Mouse (Mus musculus) kidney, embryonic 15.5 days (tissue): ENCODE measurements around the gene Gca. TPM values are rescaled to one million over a fixed set of nuclear protein-coding genes. Genes with fewer than 3 reads are reported as not detected.

Experiments
- ATAC-seq: fragments of 200-750 bp; cut with Nextera tagmentation; replicated peaks from 2 replicates; pipeline ENCODE4 v1.8.0; 2017; ENCODE audit warnings: moderate TSS enrichment; ENCODE audit not compliant: low FRiP score
- H3K27ac ChIP-seq: fragments of 300-500 bp; sonication (generic); 2 replicates; pipeline ENCODE4 v1.5.1; 2015; ENCODE audit warnings: mild to moderate bottlenecking, inconsistent platforms
- H3K27me3 ChIP-seq: fragments of 300-500 bp; sonication (generic); 2 replicates; pipeline ENCODE4 v1.6.1; 2015; ENCODE audit warnings: inconsistent platforms
- H3K36me3 ChIP-seq: fragments of 300-500 bp; sonication (generic); 2 replicates; pipeline ENCODE4 v1.6.1; 2015; ENCODE audit warnings: inconsistent platforms
- H3K4me1 ChIP-seq: fragments of 300-500 bp; sonication (generic); 2 replicates; pipeline ENCODE4 v1.6.1; 2015; ENCODE audit warnings: inconsistent platforms
- H3K4me2 ChIP-seq: fragments of 300-500 bp; sonication (generic); 2 replicates; pipeline ENCODE4 v1.6.1; 2015; ENCODE audit warnings: moderate library complexity, mild to moderate bottlenecking, inconsistent platforms
- H3K4me3 ChIP-seq: fragments of 300-500 bp; sonication (generic); replicated peaks from 2 replicates; pipeline ENCODE4 v1.5.1; 2015; ENCODE audit warnings: mild to moderate bottlenecking, inconsistent platforms
- H3K9ac ChIP-seq: fragments of 300-500 bp; sonication (generic); 2 replicates; pipeline ENCODE4 v1.6.1; 2015; ENCODE audit warnings: mild to moderate bottlenecking, inconsistent platforms
- H3K9me3 ChIP-seq: fragments of 300-500 bp; sonication (generic); replicated peaks from 2 replicates; pipeline ENCODE4 v1.6.1; 2016; ENCODE audit warnings: inconsistent platforms
- WGBS: fragments of 180-500 bp; shearing (Covaris S2); methylation state at CpG from one replicate; pipeline ENCODE4 v1.1.7; 2015; ENCODE audit warnings: mixed read lengths; 5-methylcytosine and 5-hydroxymethylcytosine counted together
- polyA plus RNA-seq: library from polyadenylated mRNA; unstranded; fragments of >200 nt; fragmentation: Nextera tagmentation; extraction: Ambion mirVana; gene quantifications from 2 replicates; pipeline ENCODE4 v1.2.1, GENCODE M21; 2015

The Gca gene
- polyA plus RNA-seq, 1 experiment from 2014 or later = 15.2 TPM

DNA sequence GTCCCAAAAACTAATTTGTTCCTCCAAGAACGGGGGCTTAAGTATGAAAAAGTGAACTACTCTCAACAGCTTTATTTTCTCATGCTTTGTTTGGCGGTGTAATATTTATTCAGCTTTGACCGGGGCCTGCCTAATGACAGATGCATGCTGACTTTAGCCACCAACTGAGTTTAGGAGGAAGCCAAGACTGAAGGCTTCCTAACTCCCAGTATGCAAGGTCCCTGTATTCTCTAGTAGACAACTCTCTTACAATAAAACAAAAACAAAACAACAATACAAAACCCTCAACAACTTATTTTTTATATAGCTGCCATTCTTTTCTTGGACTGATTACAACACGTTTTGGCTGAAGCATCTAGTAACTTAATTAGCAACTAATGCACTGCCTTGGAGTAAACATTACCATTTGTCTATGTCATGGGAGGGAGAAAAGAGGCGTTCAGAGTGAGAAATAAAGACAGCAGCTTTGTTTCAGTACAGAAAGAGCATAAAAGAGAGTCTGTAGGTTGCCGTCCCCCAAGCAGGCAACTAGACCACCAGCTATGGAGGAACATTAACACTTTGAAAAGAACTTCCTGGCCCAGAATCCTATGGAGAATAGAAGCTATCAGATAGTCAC is 17.3 kb upstream of the Gca start:
- no peak overlapping the region for H3K9ac ChIP-seq
- no peaks in the 10 kb centered on the region for H3K27me3 ChIP-seq
- 20% methylated on average over 6 of the region's 6 CpGs for WGBS
- H3K36me3 ChIP-seq = no peaks in the 10 kb centered on the region
- peak overlapping the region; percentile 67 for H3K4me2 ChIP-seq
- peak; percentile 57; the same call in 1 of the 2 replicates for ATAC-seq
- H3K4me1 ChIP-seq = peaks cover 13% of the 10 kb centered on the region
- H3K4me3 ChIP-seq = peak overlapping the region; percentile 59
- no peaks in the 10 kb centered on the region for H3K9me3 ChIP-seq
- H3K27ac ChIP-seq = peak overlapping the region; percentile 81; the same call in 1 of the 2 replicates

DNA sequence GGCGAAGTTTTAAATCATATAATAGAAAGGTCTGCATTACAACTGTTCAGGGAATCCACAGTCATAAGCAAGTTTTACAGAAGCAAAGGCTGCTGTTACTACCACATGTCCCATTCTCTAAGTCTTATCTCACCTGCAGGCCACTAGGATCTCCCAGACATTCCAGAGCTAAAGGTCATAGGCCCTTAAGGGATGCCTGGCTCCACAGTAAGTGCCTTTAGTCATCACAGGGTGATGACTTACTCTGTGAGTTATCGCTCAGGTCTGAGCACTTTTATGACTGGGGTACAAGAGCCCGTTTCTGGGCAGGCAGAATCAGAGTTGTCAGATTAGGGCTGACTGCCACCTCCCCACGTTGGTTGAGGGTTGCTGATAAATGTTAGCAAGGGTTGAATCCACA is 12.2 kb upstream of the Gca start:
- H3K27me3 ChIP-seq = no peaks in the 10 kb centered on the region
- H3K4me3 ChIP-seq = no peak overlapping the region
- no peaks in the 10 kb centered on the region for H3K9me3 ChIP-seq
- no peak overlapping the region for H3K27ac ChIP-seq
- ATAC-seq = no peak
- H3K4me2 ChIP-seq = no peak overlapping the region
- no peaks in the 10 kb centered on the region for H3K4me1 ChIP-seq
- 70% methylated on average over 4 of the region's 4 CpGs for WGBS
- no peak overlapping the region for H3K9ac ChIP-seq
- no peaks in the 10 kb centered on the region for H3K36me3 ChIP-seq

- Histone ChIP-seq H3K4me2 (no peak overlapping the region), H3K4me3 (no peak overlapping the region), H3K9ac (no peak overlapping the region), H3K4me1 (no peaks in the 10 kb centered on the region), H3K27ac (no peak overlapping the region), H3K27me3 (no peaks in the 10 kb centered on the region), H3K9me3 (no peaks in the 10 kb centered on the region), H3K36me3 (no peaks in the 10 kb centered on the region)
- no peak for ATAC-seq
- 80% methylated on average over 4 of the region's 4 CpGs for WGBS
These were observed 11.6 kb upstream of the Gca start for GRCm38 (mm10) chr2:62652466-62652865.

GRCm38 (mm10) chr2:62654519-62655338 is 9.4 kb upstream of the Gca start:
- no peak overlapping the region for H3K27ac ChIP-seq
- WGBS = 51% methylated on average over 7 of the region's 7 CpGs
- no peaks in the 10 kb centered on the region for H3K36me3 ChIP-seq
- H3K4me3 ChIP-seq = no peak overlapping the region
- H3K4me2 ChIP-seq = no peak overlapping the region
- ATAC-seq = peak; percentile 33; the same call in 1 of the 2 replicates
- no peaks in the 10 kb centered on the region for H3K4me1 ChIP-seq
- no peak overlapping the region for H3K9ac ChIP-seq
- no peaks in the 10 kb centered on the region for H3K9me3 ChIP-seq
- no peaks in the 10 kb centered on the region for H3K27me3 ChIP-seq

DNA sequence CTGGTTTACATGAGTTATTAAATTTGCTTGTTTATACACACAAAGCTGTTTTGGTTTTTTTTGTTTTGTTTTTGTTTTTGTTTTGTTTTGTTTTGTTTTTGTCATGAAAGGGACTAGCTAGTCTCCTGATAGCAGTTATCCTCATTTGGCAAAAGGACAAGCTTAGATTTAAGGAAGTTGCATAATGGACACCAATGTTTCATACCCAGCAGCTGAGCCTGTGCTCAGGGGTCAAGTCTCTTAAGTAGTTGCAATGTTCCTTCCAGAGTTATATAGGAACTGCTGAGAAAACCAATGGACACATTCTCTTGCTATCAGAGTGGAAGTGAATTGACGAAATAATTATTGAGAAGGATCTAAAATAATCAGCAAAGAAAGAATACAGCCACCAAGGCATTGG is 8.0 kb upstream of the Gca start:
- Histone ChIP-seq H3K4me3 (no peak overlapping the region), H3K4me2 (no peak overlapping the region), H3K36me3 (no peaks in the 10 kb centered on the region), H3K9me3 (no peaks in the 10 kb centered on the region), H3K9ac (no peak overlapping the region), H3K27me3 (no peaks in the 10 kb centered on the region), H3K27ac (no peak overlapping the region), H3K4me1 (no peaks in the 10 kb centered on the region)
- no peak for ATAC-seq
- WGBS = 79% methylated on average over 1 of the region's 1 CpGs

GRCm38 (mm10) chr2:62660565-62660964 is 3.5 kb upstream of the Gca start:
- H3K9me3 ChIP-seq = no peaks in the 10 kb centered on the region
- WGBS = 46% methylated on average over 6 of the region's 6 CpGs
- no peak for ATAC-seq
- no peak overlapping the region for H3K27ac ChIP-seq
- no peak overlapping the region for H3K4me3 ChIP-seq
- H3K36me3 ChIP-seq = no peaks in the 10 kb centered on the region
- no peak overlapping the region for H3K9ac ChIP-seq
- H3K4me1 ChIP-seq = no peaks in the 10 kb centered on the region
- no peak overlapping the region for H3K4me2 ChIP-seq
- no peaks in the 10 kb centered on the region for H3K27me3 ChIP-seq

- no peak for ATAC-seq
- 92% methylated on average over 3 of the region's 3 CpGs for WGBS
- no peak overlapping the region for H3K4me2 ChIP-seq
- H3K27me3 ChIP-seq = no peaks in the 10 kb centered on the region
- H3K4me1 ChIP-seq = no peaks in the 10 kb centered on the region
- H3K9ac ChIP-seq = no peak overlapping the region
- H3K27ac ChIP-seq = no peak overlapping the region
- no peak overlapping the region for H3K4me3 ChIP-seq
- no peaks in the 10 kb centered on the region for H3K36me3 ChIP-seq
- H3K9me3 ChIP-seq = no peaks in the 10 kb centered on the region
These were observed 1.5 kb upstream of the Gca start for GRCm38 (mm10) chr2:62662560-62662959.

- 69% methylated on average over 7 of the region's 7 CpGs for WGBS
- Histone ChIP-seq H3K27me3 (no peaks in the 10 kb centered on the region), H3K9me3 (no peaks in the 10 kb centered on the region), H3K4me3 (peak overlapping the region; percentile 56), H3K4me2 (peak overlapping the region; percentile 78), H3K9ac (no peak overlapping the region), H3K36me3 (no peaks in the 10 kb centered on the region), H3K4me1 (no peaks in the 10 kb centered on the region), H3K27ac (no peak overlapping the region)
- ATAC-seq = no peak
These were observed 754 bp downstream of the Gca start for GRCm38 (mm10) chr2:62664839-62665238.

DNA sequence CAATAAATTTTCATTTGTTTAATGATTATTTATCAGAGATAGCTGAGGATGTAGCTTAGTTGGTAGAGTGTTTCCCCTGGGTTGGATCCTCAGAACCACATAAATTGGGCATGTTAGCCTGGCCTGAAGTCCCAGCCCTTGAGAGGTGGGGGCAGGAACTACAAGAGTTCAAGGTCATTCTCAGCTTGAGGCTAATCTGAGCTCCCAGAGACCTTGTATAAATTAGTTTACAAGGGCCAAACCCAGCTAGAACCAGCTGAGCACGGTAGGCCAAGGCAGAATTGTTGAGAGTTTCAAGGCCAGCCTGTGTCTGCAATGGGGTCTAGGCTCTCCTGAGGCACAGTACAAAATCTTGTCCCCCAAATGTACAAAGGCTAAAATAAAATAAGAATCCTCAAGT is 1.5 kb downstream of the Gca start:
- WGBS = 48% methylated on average over 1 of the region's 1 CpGs
- Histone ChIP-seq H3K9ac (no peak overlapping the region), H3K4me1 (no peaks in the 10 kb centered on the region), H3K4me3 (no peak overlapping the region), H3K36me3 (no peaks in the 10 kb centered on the region), H3K9me3 (no peaks in the 10 kb centered on the region), H3K27me3 (no peaks in the 10 kb centered on the region), H3K4me2 (no peak overlapping the region), H3K27ac (no peak overlapping the region)
- ATAC-seq = no peak

- Histone ChIP-seq H3K4me3 (no peak overlapping the region), H3K9ac (no peak overlapping the region), H3K9me3 (no peaks in the 10 kb centered on the region), H3K27ac (peak overlapping the region; percentile 29; the same call in 1 of the 2 replicates), H3K4me2 (no peak overlapping the region), H3K27me3 (no peaks in the 10 kb centered on the region), H3K4me1 (no peaks in the 10 kb centered on the region), H3K36me3 (no peaks in the 10 kb centered on the region)
- ATAC-seq = peak; percentile 87
- WGBS = 25% methylated on average over 3 of the region's 3 CpGs
These were observed 5.8 kb downstream of the Gca start for GRCm38 (mm10) chr2:62669848-62670247.

- Histone ChIP-seq H3K9ac (no peak overlapping the region), H3K36me3 (no peaks in the 10 kb centered on the region), H3K27ac (peak overlapping the region; percentile 29; the same call in 1 of the 2 replicates), H3K9me3 (no peaks in the 10 kb centered on the region), H3K4me1 (no peaks in the 10 kb centered on the region), H3K27me3 (no peaks in the 10 kb centered on the region), H3K4me3 (no peak overlapping the region), H3K4me2 (no peak overlapping the region)
- no peak; the same call in 1 of the 2 replicates for ATAC-seq
- 71% methylated on average over 5 of the region's 5 CpGs for WGBS
These were observed 6.2 kb downstream of the Gca start for GRCm38 (mm10) chr2:62670301-62670700.

GRCm38 (mm10) chr2:62670767-62671166 is 6.7 kb downstream of the Gca start:
- Histone ChIP-seq H3K4me1 (no peaks in the 10 kb centered on the region), H3K27ac (no peak overlapping the region), H3K27me3 (no peaks in the 10 kb centered on the region), H3K9ac (no peak overlapping the region), H3K9me3 (no peaks in the 10 kb centered on the region), H3K4me2 (no peak overlapping the region), H3K36me3 (no peaks in the 10 kb centered on the region), H3K4me3 (no peak overlapping the region)
- no peak for ATAC-seq
- 71% methylated on average over 4 of the region's 4 CpGs for whole genome bisulfite sequencing
